Mouse (Mus musculus): ENCODE results near the gene Prdm16.

- no peak for TF ChIP-seq CTCF (conservative IDR thresholded peaks at IDR 0.05; ENCODE audit: low read length)
- TF ChIP-seq NANOG (IDR thresholded peaks at IDR 0.05; ENCODE audit: borderline replicate concordance, low read length) = no peak
These were observed 45.8 kb downstream of the Prdm16 start for GRCm38 (mm10) chr4:154590910-154591309.

All from E14TG2a.4 (cell line).